Mouse (Mus musculus) left cerebral cortex, postnatal 36 days (tissue): ENCODE data around the gene Gm12248. TPM values are rescaled to one million over a fixed set of nuclear protein-coding genes. Genes with fewer than 3 reads are reported as not detected.

ENCODE experiments used
- DNase-seq, 2 experiments: peaks; one replicate each; pipeline ENCODE4 v3.0.0; 2021 to 2022; ENCODE audit warnings: low spot score in 2 of 2, mixed read lengths in 1 of 2
- intact Hi-C: fragments of 180-260 bp; cut with DNase I; formaldehyde crosslinking; loops from one replicate; pipeline ENCODE4 v1.15.1; 2025
- total RNA-seq, 2 experiments: library from RNA; stranded (reverse); gene quantifications; 2 replicates each; pipeline ENCODE4 v1.2.3; 2021

Gene Gm12248
- total RNA-seq, 2 experiments from 2014 or later, result not detected

- no peak for DNase-seq
- intact Hi-C loops, result loop anchor here (5.0 kb wide), 1 partner anchor 33 kb away; no protein-coding TSS in a partner anchor
Observed at GRCm38 (mm10) chr11:58014604-58015003, 78.3 kb downstream of the Gm12248 start.

Other genes with a start within 250 kb of the Gm12248 start
- gene Larp1, start 84.1 kb downstream of the Gm12248 start, total RNA-seq, result 10 to 100 TPM; 84.8 to 92.3 TPM
- gene Cnot8, start 11.0 kb upstream of the Gm12248 start, total RNA-seq, result 10 to 100 TPM; 51.9 to 58.0 TPM
- gene Gemin5, start 75.4 kb upstream of the Gm12248 start, total RNA-seq, result 10 to 100 TPM; 17.1 to 18.1 TPM
- gene Mrpl22, start 78.5 kb upstream of the Gm12248 start, total RNA-seq, result 10 to 100 TPM; 30.7 to 37.4 TPM
- gene Igtp, start 106.4 kb upstream of the Gm12248 start, total RNA-seq, result 1 to 10 TPM; 3.6 to 3.8 TPM
- 1 to 10 TPM; 2.3 to 2.7 TPM for gene Irgm2, start 106.5 kb upstream of the Gm12248 start, total RNA-seq
- not detected for gene 4930438A08Rik, start 181.7 kb upstream of the Gm12248 start, total RNA-seq
- gene Zfp692, start 213.9 kb upstream of the Gm12248 start, total RNA-seq, result 10 to 100 TPM; 17.8 to 31.5 TPM
- 10 to 100 TPM; 42.5 to 57.4 TPM for gene Zfp672, start 237.2 kb upstream of the Gm12248 start, total RNA-seq
- 10 to 100 TPM; 53.6 to 57.8 TPM for gene Sh3bp5l, start 237.6 kb upstream of the Gm12248 start, total RNA-seq